Mouse (Mus musculus): ENCODE data around the gene Tas2r135. TPM values are rescaled to one million over a fixed set of nuclear protein-coding genes. Genes with fewer than 3 reads are reported as not detected.

The Tas2r135 gene
- polyA plus RNA-seq, 1 experiment from 2014 or later, result not detected

DNA sequence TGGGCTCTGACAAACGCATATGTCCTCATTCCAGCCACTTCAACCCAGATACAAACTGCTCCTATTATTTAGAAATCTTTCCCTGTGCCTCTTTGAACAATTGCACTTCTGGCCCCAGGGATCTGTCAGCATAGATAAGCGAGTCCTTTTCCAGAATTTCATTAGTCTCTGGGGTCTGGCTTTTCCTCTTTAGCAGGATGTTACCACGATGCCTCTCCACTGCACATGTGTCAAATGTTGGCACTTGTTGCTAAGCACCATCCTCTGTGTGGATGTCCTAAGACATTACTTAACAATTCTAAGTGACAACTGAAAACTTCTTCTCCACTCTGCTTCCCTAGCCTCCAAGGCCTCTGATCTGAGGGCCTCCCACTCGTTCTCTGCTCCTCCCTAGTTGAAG lies 29.2 kb upstream of the Tas2r135 start:
- WGBS, result 20% methylated on average over 4 of the region's 4 CpGs
- H3K36me3 ChIP-seq, result no peaks in the 10 kb centered on the region
- H3K4me1 ChIP-seq, result peaks cover 39% of the 10 kb centered on the region
- no peaks in the 10 kb centered on the region for H3K27me3 ChIP-seq
- H3K9me3 ChIP-seq, result no peaks in the 10 kb centered on the region
- H3K4me2 ChIP-seq, result no peak overlapping the region
- no peak overlapping the region for H3K9ac ChIP-seq
- H3K4me3 ChIP-seq, result no peak overlapping the region
- no peak for ATAC-seq (ENCODE audit: borderline replicate concordance, extremely low read depth, low FRiP score, low TSS enrichment)
- no peak overlapping the region for H3K27ac ChIP-seq

DNA sequence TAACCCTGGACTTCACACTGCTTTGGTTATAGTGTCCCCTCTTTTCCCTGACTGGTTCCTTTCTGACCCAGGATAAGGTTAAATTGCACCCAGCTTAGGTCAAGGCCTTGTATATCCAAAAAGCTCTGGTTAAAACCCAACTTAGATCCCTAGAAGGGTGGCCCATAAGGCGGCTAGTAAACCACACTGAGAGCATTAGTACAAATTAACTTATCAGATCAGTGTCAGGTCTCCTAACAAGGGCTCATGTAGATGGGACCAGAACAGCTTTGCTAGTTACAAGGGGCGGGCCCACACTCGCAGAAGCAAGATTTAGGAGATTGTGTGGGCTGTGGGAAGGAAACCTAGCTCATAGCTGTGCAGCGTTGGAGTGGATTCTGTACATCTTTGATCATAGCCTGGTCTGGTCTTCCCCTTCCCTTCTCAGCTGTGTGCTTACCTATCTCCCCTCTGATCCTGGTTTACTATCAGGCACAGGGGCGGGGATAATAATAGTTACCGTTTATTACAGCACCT lies 28.7 kb upstream of the Tas2r135 start:
- no peaks in the 10 kb centered on the region for H3K27me3 ChIP-seq
- H3K4me3 ChIP-seq, result no peak overlapping the region
- ATAC-seq (ENCODE audit: borderline replicate concordance, extremely low read depth, low FRiP score, low TSS enrichment), result no peak
- no peaks in the 10 kb centered on the region for H3K36me3 ChIP-seq
- H3K27ac ChIP-seq, result no peak overlapping the region
- WGBS, result 70% methylated on average over 6 of the region's 6 CpGs
- peaks cover 39% of the 10 kb centered on the region for H3K4me1 ChIP-seq
- H3K4me2 ChIP-seq, result no peak overlapping the region
- no peak overlapping the region for H3K9ac ChIP-seq
- no peaks in the 10 kb centered on the region for H3K9me3 ChIP-seq

GRCm38 (mm10) chr6:42377280-42377679 lies 28.0 kb upstream of the Tas2r135 start:
- H3K9me3 ChIP-seq, result no peaks in the 10 kb centered on the region
- H3K27me3 ChIP-seq, result no peaks in the 10 kb centered on the region
- no peaks in the 10 kb centered on the region for H3K36me3 ChIP-seq
- no peak overlapping the region for H3K4me3 ChIP-seq
- WGBS, result 65% methylated on average over 5 of the region's 5 CpGs
- H3K4me2 ChIP-seq, result no peak overlapping the region
- H3K27ac ChIP-seq, result no peak overlapping the region
- H3K4me1 ChIP-seq, result peaks cover 38% of the 10 kb centered on the region
- ATAC-seq (ENCODE audit: borderline replicate concordance, extremely low read depth, low FRiP score, low TSS enrichment), result no peak
- H3K9ac ChIP-seq, result no peak overlapping the region

DNA sequence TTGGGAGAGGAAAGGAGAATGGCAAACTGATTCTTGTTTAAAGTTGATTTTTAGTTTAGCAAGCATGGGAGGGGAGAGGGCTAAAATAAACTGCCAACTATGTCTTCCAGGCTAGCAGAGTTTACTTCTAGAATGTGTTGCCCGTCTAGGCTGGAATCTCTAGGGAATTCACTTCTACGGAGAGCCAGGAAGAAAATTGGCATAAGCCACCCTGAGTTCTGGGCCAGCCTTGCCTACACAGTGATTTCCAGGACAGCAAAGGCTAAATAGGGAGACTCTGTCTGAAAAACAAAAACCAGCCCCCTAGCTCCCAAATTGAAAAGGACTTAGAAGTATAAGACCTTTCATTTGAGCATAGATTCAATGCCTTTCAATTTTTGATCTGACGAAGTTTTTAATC lies 25.7 kb upstream of the Tas2r135 start:
- H3K27me3 ChIP-seq, result no peaks in the 10 kb centered on the region
- no peak for ATAC-seq (ENCODE audit: borderline replicate concordance, extremely low read depth, low FRiP score, low TSS enrichment)
- WGBS, result 58% methylated on average over 3 of the region's 3 CpGs
- no peak overlapping the region for H3K4me3 ChIP-seq
- no peak overlapping the region for H3K27ac ChIP-seq
- no peak overlapping the region for H3K9ac ChIP-seq
- H3K9me3 ChIP-seq, result no peaks in the 10 kb centered on the region
- H3K4me1 ChIP-seq, result peaks cover 29% of the 10 kb centered on the region
- H3K4me2 ChIP-seq, result no peak overlapping the region
- no peaks in the 10 kb centered on the region for H3K36me3 ChIP-seq

DNA sequence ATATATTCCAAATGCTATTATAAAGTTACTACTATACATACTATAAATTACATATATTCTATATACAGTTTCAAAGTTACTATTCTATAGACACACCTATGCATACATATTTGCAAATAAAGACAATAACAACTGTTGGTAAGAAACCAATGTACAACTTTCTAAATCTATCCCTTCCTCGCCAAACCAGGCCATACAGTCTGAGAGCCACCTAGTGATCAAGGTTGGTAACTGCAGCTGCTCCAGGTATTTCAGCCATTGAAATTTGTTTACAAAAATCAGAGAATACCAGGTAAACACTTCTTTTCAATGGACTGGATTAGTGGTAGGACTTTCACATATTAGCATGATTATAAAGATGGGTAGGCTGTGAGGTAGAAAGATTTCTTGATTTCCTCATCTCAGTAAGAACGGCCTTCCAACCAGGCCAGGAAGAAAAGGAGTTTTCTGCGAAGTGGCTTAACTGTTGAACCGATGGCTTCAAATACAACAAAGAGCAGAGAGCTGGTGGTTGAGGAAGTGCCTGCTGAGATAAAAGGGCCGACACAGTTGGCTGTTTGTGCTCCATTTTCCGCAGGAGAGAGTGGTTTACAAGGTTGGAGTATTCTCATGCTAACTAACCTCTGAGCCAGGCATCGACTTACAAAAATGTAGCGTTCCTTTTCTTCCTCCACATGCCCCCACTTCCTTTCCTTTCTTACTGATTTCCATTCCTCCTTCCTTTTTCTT lies 24.7 kb upstream of the Tas2r135 start:
- no peak overlapping the region for H3K9ac ChIP-seq
- no peaks in the 10 kb centered on the region for H3K9me3 ChIP-seq
- H3K4me1 ChIP-seq, result peaks cover 24% of the 10 kb centered on the region
- no peak overlapping the region for H3K27ac ChIP-seq
- H3K36me3 ChIP-seq, result no peaks in the 10 kb centered on the region
- no peak overlapping the region for H3K4me3 ChIP-seq
- H3K27me3 ChIP-seq, result no peaks in the 10 kb centered on the region
- H3K4me2 ChIP-seq, result no peak overlapping the region
- ATAC-seq (ENCODE audit: borderline replicate concordance, extremely low read depth, low FRiP score, low TSS enrichment), result no peak
- 24% methylated on average over 8 of the region's 8 CpGs for WGBS

DNA sequence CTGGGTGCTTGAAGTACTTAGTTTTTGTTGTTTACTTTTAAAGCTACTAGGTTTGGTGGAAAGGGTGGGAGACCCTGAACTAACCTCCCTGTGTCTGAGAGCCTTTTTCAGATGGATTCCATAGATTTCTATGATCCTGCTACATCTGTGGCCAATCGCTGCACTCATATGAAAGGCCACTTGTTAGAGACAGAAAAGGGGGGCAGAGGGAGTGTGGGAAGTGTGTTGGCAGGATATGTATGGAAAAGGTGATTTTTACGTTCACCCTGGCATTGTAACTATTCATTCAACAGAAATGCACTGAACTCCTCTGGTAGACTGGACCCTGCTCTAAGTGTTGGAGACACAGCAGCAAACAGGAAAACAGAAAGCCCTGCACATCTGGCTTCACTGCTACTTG lies 24.0 kb upstream of the Tas2r135 start:
- Histone ChIP-seq H3K36me3 (no peaks in the 10 kb centered on the region), H3K27ac (no peak overlapping the region), H3K4me1 (peaks cover 20% of the 10 kb centered on the region), H3K4me2 (no peak overlapping the region), H3K9me3 (no peaks in the 10 kb centered on the region), H3K4me3 (no peak overlapping the region), H3K9ac (no peak overlapping the region), H3K27me3 (no peaks in the 10 kb centered on the region)
- no peak for ATAC-seq (ENCODE audit: borderline replicate concordance, extremely low read depth, low FRiP score, low TSS enrichment)
- WGBS, result 51% methylated on average over 2 of the region's 2 CpGs

GRCm38 (mm10) chr6:42381916-42382381 lies 23.3 kb upstream of the Tas2r135 start:
- Histone ChIP-seq H3K36me3 (no peaks in the 10 kb centered on the region), H3K27me3 (no peaks in the 10 kb centered on the region), H3K9ac (no peak overlapping the region), H3K4me2 (peak overlapping the region; percentile 18; the same call in 1 of the 2 replicates), H3K4me3 (no peak overlapping the region), H3K9me3 (no peaks in the 10 kb centered on the region), H3K27ac (peak overlapping the region; percentile 77), H3K4me1 (peaks cover 16% of the 10 kb centered on the region)
- 27% methylated on average over 9 of the region's 9 CpGs for WGBS
- ATAC-seq (ENCODE audit: borderline replicate concordance, extremely low read depth, low FRiP score, low TSS enrichment), result peak; percentile 61

DNA sequence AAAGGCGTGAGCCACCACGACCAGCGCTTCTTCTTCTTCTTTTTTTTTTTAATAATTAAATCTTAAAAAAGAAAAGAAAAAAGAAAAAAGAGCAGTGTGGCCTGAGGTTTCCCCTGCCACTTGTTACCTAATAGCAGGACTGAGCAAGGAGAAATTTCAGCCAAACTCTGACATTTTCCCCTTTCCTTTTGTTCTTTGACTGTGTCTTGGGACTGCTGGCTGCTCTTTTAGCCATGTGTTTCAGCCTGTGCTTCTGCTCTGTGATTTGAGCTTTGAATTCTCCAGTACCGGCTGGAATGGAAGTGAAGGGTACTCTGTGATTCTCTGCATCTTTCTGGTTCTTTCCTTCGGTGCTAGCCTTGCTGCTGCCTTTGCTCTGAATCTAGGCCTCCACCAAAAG lies 21.9 kb upstream of the Tas2r135 start:
- no peak overlapping the region for H3K4me2 ChIP-seq
- H3K27me3 ChIP-seq, result no peaks in the 10 kb centered on the region
- ATAC-seq (ENCODE audit: borderline replicate concordance, extremely low read depth, low FRiP score, low TSS enrichment), result no peak
- H3K27ac ChIP-seq, result no peak overlapping the region
- H3K9ac ChIP-seq, result no peak overlapping the region
- peaks cover 16% of the 10 kb centered on the region for H3K4me1 ChIP-seq
- H3K4me3 ChIP-seq, result no peak overlapping the region
- no peaks in the 10 kb centered on the region for H3K9me3 ChIP-seq
- no peaks in the 10 kb centered on the region for H3K36me3 ChIP-seq
- 90% methylated on average over 5 of the region's 5 CpGs for WGBS

- no peaks in the 10 kb centered on the region for H3K9me3 ChIP-seq
- H3K36me3 ChIP-seq, result no peaks in the 10 kb centered on the region
- no peak overlapping the region for H3K4me2 ChIP-seq
- H3K27me3 ChIP-seq, result no peaks in the 10 kb centered on the region
- 57% methylated on average over 4 of the region's 4 CpGs for WGBS
- no peak overlapping the region for H3K27ac ChIP-seq
- H3K9ac ChIP-seq, result no peak overlapping the region
- no peak for ATAC-seq (ENCODE audit: borderline replicate concordance, extremely low read depth, low FRiP score, low TSS enrichment)
- no peak overlapping the region for H3K4me3 ChIP-seq
- peaks cover 16% of the 10 kb centered on the region for H3K4me1 ChIP-seq
These were observed 19.6 kb upstream of the Tas2r135 start for GRCm38 (mm10) chr6:42385635-42386034.

GRCm38 (mm10) chr6:42391796-42392330 lies 13.4 kb upstream of the Tas2r135 start:
- no peaks in the 10 kb centered on the region for H3K27me3 ChIP-seq
- no peak overlapping the region for H3K9ac ChIP-seq
- H3K9me3 ChIP-seq, result no peaks in the 10 kb centered on the region
- H3K27ac ChIP-seq, result no peak overlapping the region; the same call in 1 of the 2 replicates
- H3K4me3 ChIP-seq, result no peak overlapping the region
- 14% methylated on average over 2 of the region's 2 CpGs for WGBS
- H3K36me3 ChIP-seq, result no peaks in the 10 kb centered on the region
- peaks cover 17% of the 10 kb centered on the region for H3K4me1 ChIP-seq
- peak; percentile 60 for ATAC-seq (ENCODE audit: borderline replicate concordance, extremely low read depth, low FRiP score, low TSS enrichment)
- H3K4me2 ChIP-seq, result no peak overlapping the region

DNA sequence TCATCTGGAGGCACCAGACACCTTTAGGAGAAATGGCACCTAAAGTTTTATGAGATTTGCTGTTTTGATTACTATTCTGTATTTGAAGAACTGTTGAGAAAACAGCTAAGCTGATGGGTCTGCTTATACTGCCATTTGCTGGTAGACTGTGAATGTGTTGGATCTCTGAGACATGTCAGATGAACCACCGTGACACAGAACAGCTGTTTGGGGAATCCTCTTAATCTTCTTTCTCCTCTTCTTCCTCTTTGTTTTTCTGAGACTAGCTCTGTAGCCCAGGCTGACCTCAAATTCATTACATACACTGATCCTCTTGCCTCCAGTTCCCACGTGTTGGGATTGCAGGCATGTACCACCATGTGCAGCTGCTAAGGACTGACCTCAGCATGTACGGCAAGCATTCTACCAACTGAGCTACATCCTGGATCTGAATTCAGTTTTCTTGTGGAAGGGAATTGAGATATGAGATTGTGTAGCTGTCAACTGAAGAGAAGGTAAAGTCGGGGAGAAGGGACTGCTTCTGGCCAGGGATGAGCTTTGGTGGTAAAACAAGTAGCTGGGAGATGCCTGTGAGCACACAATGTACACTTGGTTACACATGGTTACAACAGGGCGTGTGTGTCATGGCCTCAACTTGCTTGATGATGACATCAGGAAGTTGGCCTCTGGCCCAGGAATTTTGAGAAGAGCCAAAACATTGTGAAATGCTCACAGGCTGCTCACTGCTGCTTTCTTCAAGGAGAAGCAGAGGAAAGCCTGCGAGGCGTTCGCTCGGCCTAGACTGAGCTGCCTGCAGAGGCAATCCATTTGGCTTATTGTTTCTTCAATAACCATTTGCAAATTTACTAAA lies 9.0 kb upstream of the Tas2r135 start:
- Histone ChIP-seq H3K9me3 (no peaks in the 10 kb centered on the region), H3K36me3 (no peaks in the 10 kb centered on the region), H3K27me3 (no peaks in the 10 kb centered on the region), H3K4me1 (peaks cover 22% of the 10 kb centered on the region), H3K4me2 (no peak overlapping the region), H3K9ac (no peak overlapping the region), H3K4me3 (no peak overlapping the region), H3K27ac (peak overlapping the region; percentile 84)
- ATAC-seq (ENCODE audit: borderline replicate concordance, extremely low read depth, low FRiP score, low TSS enrichment), result peak; percentile 93
- WGBS, result 22% methylated on average over 9 of the region's 9 CpGs
